Mouse (Mus musculus) heart, postnatal 14 days (tissue): ENCODE results near the gene Htr6. TPM values are rescaled to one million over a fixed set of nuclear protein-coding genes. Genes with fewer than 3 reads are reported as not detected.

Experiments used
- DNase-seq, 2 experiments: peaks; one replicate each; pipeline ENCODE4 v3.0.0; 2021 to 2022
- intact Hi-C: fragments of 180-260 bp; cut with DNase I; formaldehyde crosslinking; loops from one replicate; pipeline ENCODE4 v1.15.1; 2025
- total RNA-seq, 2 experiments: library from RNA; stranded (reverse); gene quantifications; 2 replicates each; pipeline ENCODE4 v1.2.3; 2021

Gene Htr6
- total RNA-seq, 2 experiments from 2014 or later: not detected

DNA sequence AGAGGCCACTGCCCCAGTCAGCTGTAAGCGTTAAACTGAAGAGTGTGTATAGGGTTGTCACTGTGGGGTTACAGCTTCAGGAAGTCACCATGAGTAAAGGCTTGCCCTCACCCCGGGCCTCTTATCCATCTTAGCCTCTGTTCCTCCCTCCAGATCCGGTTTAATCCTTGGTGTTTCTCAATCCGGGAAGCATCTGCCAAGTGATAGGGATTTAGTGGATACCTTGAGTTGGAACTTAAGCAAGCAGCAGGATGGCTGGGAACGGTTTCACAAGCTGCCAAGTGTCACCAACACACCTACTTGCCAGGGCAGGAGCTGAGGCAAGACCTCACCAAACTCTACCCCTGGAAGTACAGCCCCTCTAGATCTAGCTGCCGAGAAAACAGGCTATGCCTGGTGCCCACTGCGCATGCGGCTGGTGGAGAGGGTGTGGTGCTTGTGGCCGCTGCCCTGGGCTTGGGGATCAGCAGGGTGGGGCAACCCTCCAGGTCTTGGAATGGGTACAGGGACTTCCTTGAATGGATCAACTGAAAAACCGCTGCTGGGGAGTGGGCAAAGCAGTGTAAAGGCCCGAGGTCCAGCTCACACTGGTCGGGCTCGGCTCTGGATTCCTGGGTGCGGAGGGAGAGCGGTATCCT, 15.1 kb upstream of the Htr6 start:
- intact Hi-C loops: loop anchor here (5.0 kb wide), 1 partner anchor 102 kb away; the partner anchor contains the start of gene Capzb
- no peak for DNase-seq

DNA sequence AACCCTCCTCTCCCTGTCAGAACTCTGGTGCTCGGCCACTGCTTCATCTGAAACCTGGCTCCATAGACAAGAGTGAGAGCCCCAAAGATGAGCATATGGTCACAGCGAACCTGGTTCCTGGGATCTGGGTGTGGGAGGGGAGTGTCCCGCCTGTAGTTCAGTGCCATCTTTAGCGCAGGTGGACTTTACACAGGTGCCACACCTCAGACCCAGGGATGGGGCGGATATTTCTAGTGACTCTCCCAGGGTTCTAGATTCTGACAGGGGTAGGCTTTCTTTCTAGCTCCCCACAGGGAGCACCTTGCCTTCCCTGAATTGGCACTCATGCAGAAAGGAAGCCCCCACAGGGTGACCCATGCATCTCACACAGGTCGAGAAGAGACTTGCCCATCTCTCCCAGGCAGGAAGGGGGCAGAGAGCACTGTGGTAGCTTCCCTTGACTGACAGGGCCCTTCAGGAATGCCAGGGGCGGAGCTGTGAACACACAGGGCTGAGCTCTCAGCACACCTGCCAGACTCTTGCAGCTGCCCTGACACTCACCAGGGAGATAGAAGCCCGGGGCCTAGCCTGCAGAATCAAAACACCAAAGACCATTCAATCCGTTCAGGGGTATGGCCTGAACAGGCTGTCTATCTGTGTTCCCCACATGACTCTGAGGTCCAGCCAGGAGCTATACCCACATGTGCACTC, 13.8 kb upstream of the Htr6 start:
- no peak for DNase-seq
- intact Hi-C loops: loop anchor here (5.0 kb wide), 1 partner anchor 93 kb away; no protein-coding TSS in a partner anchor

GRCm38 (mm10) chr4:139086984-139087383, 11.6 kb upstream of the Htr6 start:
- no peak for DNase-seq
- intact Hi-C loops: loop anchor here (1.0 to 5.0 kb wide), 3 partner anchors 95 to 200 kb away; no protein-coding TSS in a partner anchor

DNA sequence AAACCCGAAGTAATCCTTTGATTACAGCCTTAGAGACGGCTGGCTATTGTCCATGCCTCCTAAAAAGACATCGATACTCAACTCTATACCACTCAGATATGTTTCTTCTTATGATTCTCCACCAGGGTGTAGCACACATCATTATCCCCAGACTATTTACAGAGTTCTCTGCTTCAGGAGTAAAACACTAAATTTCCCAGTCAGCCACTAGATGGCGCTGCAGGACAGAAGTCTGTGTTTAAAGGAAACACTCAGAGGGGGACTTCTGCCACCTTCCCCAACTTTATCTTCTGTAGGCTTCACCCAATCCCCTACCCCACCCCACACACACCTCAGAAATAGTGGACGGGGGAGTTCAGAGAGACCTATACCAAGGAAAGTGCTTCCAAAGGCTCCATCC, 10.7 kb upstream of the Htr6 start:
- intact Hi-C loops: loop anchor here (1.0 to 5.0 kb wide), 3 partner anchors 96 to 201 kb away; no protein-coding TSS in a partner anchor
- DNase-seq: peak; percentile 88 to 92

DNA sequence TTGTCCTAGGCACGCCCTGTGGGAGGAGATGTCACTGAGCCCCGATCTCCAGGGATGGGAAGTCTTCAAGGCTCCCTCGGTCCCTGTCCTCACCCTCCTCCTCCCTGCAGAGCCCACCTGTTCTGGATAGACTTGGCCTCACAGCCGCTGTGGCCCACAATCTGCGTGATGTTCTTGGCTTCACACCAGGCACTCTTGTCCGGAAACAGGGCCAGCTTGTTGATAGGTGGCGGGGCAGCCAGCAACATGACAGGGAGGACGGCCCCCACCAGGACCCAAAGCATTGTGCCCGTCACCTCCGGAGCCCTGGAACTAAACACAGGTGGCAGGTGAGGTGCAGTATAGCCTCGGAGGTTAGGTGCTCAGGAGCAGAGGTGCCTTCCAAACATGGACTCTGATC, 10.0 kb upstream of the Htr6 start:
- intact Hi-C loops: loop anchor here (2.0 to 5.0 kb wide), 2 partner anchors 97 to 249 kb away; no protein-coding TSS in a partner anchor
- no peak for DNase-seq

GRCm38 (mm10) chr4:139082790-139083564, 7.6 kb upstream of the Htr6 start:
- DNase-seq: no peak
- intact Hi-C loops: no loop called here

DNA sequence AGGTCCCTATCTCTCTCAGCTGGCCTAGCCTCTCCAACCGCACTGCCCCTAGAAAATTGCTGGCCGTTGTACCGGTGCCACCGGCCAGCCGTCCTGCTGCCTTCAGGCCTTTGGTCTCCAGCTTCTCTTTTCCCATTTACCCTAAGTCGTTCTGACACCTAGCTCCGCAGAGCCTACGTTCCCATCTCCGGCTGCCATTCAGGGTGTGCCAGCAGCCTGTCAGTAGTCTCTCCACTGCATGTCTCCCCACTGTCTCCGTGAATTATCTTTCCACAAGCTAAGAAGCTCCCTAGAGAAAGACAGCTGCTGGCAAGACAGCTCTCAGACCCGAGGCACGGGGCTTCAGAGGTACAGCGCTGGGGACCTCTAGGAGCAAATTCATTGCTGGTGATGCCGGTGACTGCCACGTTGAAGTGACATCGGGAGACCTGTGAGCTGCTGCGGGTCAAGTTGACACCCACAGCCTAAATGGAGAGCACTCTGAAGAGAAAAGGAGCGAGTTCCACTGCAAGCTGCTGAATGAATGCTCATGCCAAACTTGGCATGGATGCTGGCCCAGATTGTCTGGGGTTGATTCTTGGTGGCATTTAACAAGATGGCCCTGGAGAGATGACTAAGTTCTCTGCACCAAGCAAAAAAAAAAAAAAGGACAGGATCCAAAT, 6.0 kb upstream of the Htr6 start:
- intact Hi-C loops: no loop called here
- no peak for DNase-seq

- DNase-seq: no peak
- intact Hi-C loops: no loop called here
These were observed 4.9 kb upstream of the Htr6 start for GRCm38 (mm10) chr4:139080259-139080658.

GRCm38 (mm10) chr4:139079439-139079838, 4.1 kb upstream of the Htr6 start:
- DNase-seq: no peak
- intact Hi-C loops: loop anchor here (2.0 kb wide), 1 partner anchor 157 kb away; no protein-coding TSS in a partner anchor

- intact Hi-C loops: loop anchor here (2.0 kb wide), 1 partner anchor 156 kb away; no protein-coding TSS in a partner anchor
- no peak for DNase-seq
These were observed 3.4 kb upstream of the Htr6 start for GRCm38 (mm10) chr4:139078726-139079125.

DNA sequence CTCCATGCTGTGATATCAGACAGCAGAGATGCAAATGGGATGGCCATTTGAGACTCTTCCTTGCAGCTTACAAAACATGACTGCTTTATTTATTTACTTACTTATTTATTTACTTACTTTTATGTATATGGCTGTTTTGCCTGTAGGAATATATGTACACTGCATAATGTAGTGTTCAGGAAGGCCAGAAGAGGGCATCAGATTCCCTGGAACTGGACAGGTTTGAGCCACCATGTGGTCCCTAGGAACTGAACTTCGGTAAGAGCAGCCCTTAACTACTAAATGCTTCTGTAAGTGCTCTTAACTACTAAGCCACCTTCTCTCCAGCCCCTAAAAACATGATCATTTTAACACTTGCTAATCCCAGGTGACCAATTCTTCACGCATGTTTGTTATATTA, 2.9 kb upstream of the Htr6 start:
- DNase-seq: peak in 1 of 2 experiments; percentile 43
- intact Hi-C loops: loop anchor here (2.0 kb wide), 1 partner anchor 156 kb away; no protein-coding TSS in a partner anchor

- intact Hi-C loops: no loop called here
- DNase-seq: no peak
These were observed 545 bp upstream of the Htr6 start for GRCm38 (mm10) chr4:139075915-139076314.

- intact Hi-C loops: no loop called here
- DNase-seq: no peak
These were observed 1.3 kb downstream of the Htr6 start for GRCm38 (mm10) chr4:139074060-139074459.

DNA sequence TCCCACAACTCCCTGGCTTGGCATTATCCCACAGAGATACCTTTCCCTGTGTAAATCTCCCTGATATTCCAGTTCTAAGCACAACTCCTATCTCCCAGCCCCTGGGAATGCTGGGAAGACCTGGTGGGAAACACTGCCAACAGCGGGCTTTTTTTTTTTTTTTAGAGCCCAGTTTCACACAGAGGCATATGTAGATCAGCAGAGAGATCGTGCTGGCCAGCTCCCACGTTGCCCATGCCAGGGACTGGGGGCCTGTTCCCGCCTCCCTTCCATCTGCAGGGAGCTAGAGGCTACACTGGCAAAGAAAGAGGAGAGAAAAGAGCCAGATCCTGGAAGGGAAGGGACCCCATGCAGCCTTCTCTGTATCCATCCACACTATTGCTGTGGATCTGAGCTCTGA, 7.1 kb downstream of the Htr6 start:
- intact Hi-C loops: no loop called here
- no peak for DNase-seq

GRCm38 (mm10) chr4:139064831-139065230, 10.5 kb downstream of the Htr6 start:
- intact Hi-C loops: no loop called here
- DNase-seq: no peak

GRCm38 (mm10) chr4:139059569-139059968, 15.8 kb downstream of the Htr6 start:
- peak; percentile 59 to 73 for DNase-seq
- intact Hi-C loops: no loop called here

DNA sequence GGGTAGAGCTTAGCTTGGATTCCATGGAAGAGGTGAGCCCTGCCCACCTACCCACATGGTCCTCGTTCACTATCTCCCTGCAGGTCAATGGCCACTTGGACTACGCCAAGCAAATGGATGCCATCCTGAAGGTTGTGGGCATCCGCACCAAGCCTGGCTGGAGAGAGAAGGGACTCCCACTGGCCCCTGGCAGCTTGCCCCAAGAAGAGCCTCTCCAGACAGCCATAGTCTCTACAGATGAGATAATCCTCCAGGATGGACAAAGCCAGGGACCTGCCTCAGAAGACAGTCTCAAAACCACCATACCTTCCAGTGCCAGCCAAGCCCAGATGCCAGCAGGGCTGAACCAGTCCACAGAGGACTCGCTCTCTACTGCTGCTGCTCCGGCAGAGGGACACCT, 17.3 kb downstream of the Htr6 start:
- no peak for DNase-seq
- intact Hi-C loops: no loop called here

- intact Hi-C loops: no loop called here
- DNase-seq: no peak
These were observed 18.1 kb downstream of the Htr6 start for GRCm38 (mm10) chr4:139057291-139057690.

GRCm38 (mm10) chr4:139055744-139056143, 19.6 kb downstream of the Htr6 start:
- intact Hi-C loops: no loop called here
- no peak for DNase-seq

DNA sequence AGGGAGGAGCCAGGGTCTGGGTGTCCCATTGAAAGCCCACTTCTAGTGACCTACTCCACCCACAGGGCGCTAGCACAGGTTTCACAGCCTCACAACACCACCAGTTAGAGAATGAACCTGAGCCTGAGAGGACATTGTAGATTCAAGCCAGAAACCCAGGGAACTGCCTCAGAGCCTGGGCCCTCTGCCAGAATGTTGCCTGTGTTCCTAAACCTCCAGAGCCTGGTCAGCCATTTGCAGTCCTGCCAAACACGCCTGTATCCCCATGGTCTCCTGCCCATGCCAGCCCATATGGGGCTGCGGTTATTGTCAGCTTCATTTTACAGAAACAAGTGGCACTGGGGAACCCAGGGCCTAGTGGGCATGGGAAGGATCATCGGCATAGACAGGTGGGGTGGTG, 20.0 kb downstream of the Htr6 start:
- peak; percentile 45 to 51 for DNase-seq
- intact Hi-C loops: no loop called here
